Comparison of ENCODE assay signal across 16 mouse cellular contexts in genomic region chr5:119660526-119661410, GRCm38 (mm10). TPM values are rescaled to one million over a fixed set of nuclear protein-coding genes. Genes with fewer than 3 reads are reported as not detected.
DNase-seq lines count a peak whose midpoint lies in the region; ATAC-seq and TF ChIP-seq lines count a peak whose summit lies in the region.
"Had no signal": no experiment of that assay in that cellular context is flagged by ENCODE, and none has a peak within 500 bp of the region (broad histone marks: within the 10 kb centered on the region; RNA-seq: fewer than 3 reads in every experiment).

No protein-coding gene starts in this region.

- H3K36me3 ChIP-seq in hindbrain, postnatal 0 days (ENCODE audit: insufficient read depth, low read length): no peaks in the 10 kb centered on the region
- H3K36me3 ChIP-seq in hindbrain, embryonic 12.5 days: no peaks in the 10 kb centered on the region
- no peaks in the 10 kb centered on the region for H3K36me3 ChIP-seq in midbrain, postnatal 0 days (ENCODE audit: insufficient read depth, low read length)
- H3K36me3 ChIP-seq in midbrain, embryonic 15.5 days (replicated peaks): no peaks in the 10 kb centered on the region
- H3K36me3 ChIP-seq in embryonic facial prominence, embryonic 11.5 days (replicated peaks; ENCODE audit: control insufficient read depth, insufficient read depth, low read depth, low read length): no peaks in the 10 kb centered on the region
- no peaks in the 10 kb centered on the region for H3K36me3 ChIP-seq in liver, embryonic 14.5 days (replicated peaks; ENCODE audit: control insufficient read depth, insufficient read depth, low read depth)

- H3K4me1 ChIP-seq in hindbrain, postnatal 0 days (ENCODE audit: insufficient read depth, low read length): no peaks in the 10 kb centered on the region
- 0 out of 2 replicates have a peak, but pooled peaks cover 3% of the 10 kb centered on the region for H3K4me1 ChIP-seq in hindbrain, embryonic 12.5 days
- H3K4me1 ChIP-seq in midbrain, postnatal 0 days (ENCODE audit: insufficient read depth, low read length): no peaks in the 10 kb centered on the region
- H3K4me1 ChIP-seq in midbrain, embryonic 15.5 days: 0 out of 2 replicates have a peak, but pooled peaks cover 2% of the 10 kb centered on the region
- no peaks in the 10 kb centered on the region for H3K4me1 ChIP-seq in embryonic facial prominence, embryonic 11.5 days (ENCODE audit: control insufficient read depth, insufficient read depth, low read length)
- no peaks in the 10 kb centered on the region for H3K4me1 ChIP-seq in liver, embryonic 14.5 days (replicated peaks; ENCODE audit: control insufficient read depth in 2 of 2, insufficient read depth in 2 of 2, low read length in 1 of 2)

- H3K9ac ChIP-seq in hindbrain, postnatal 0 days (replicated peaks; ENCODE audit: low read length): no peak overlapping the region
- no peak overlapping the region for H3K9ac ChIP-seq in hindbrain, embryonic 12.5 days
- H3K9ac ChIP-seq in midbrain, postnatal 0 days (replicated peaks; ENCODE audit: low read length, poor library complexity, severe bottlenecking): no peak overlapping the region
- no peak overlapping the region for H3K9ac ChIP-seq in midbrain, embryonic 15.5 days
- H3K9ac ChIP-seq in embryonic facial prominence, embryonic 11.5 days (replicated peaks; ENCODE audit: low read length): no peak overlapping the region
- no peak overlapping the region for H3K9ac ChIP-seq in liver, embryonic 14.5 days (replicated peaks)

- peaks cover 90% of the 10 kb centered on the region for H3K27me3 ChIP-seq in hindbrain, postnatal 0 days (ENCODE audit: insufficient read depth, low read length)
- peaks cover 98% of the 10 kb centered on the region for H3K27me3 ChIP-seq in hindbrain, embryonic 12.5 days
- H3K27me3 ChIP-seq in midbrain, postnatal 0 days (ENCODE audit: insufficient read depth, low read length): peaks cover 80% of the 10 kb centered on the region
- peaks cover 90% of the 10 kb centered on the region for H3K27me3 ChIP-seq in midbrain, embryonic 15.5 days (replicated peaks)
- H3K27me3 ChIP-seq in embryonic facial prominence, embryonic 11.5 days (ENCODE audit: control insufficient read depth, insufficient read depth, low read length): peaks cover 64% of the 10 kb centered on the region
- H3K27me3 ChIP-seq in liver, embryonic 14.5 days (ENCODE audit: control insufficient read depth, insufficient read depth, low read length): peaks cover 69% of the 10 kb centered on the region

- H3K9me3 ChIP-seq in hindbrain, postnatal 0 days (ENCODE audit: low read length): no peaks in the 10 kb centered on the region
- H3K9me3 ChIP-seq in hindbrain, embryonic 12.5 days (replicated peaks): no peaks in the 10 kb centered on the region
- no peaks in the 10 kb centered on the region for H3K9me3 ChIP-seq in midbrain, postnatal 0 days (ENCODE audit: low read length)
- no peaks in the 10 kb centered on the region for H3K9me3 ChIP-seq in midbrain, embryonic 15.5 days
- H3K9me3 ChIP-seq in embryonic facial prominence, embryonic 11.5 days (replicated peaks; ENCODE audit: control insufficient read depth, low read length): no peaks in the 10 kb centered on the region
- H3K9me3 ChIP-seq in liver, embryonic 14.5 days (ENCODE audit: control insufficient read depth, low read length): no peaks in the 10 kb centered on the region

- no peak overlapping the region for H3K4me3 ChIP-seq in hindbrain, postnatal 0 days (ENCODE audit: low read length)
- H3K4me3 ChIP-seq in hindbrain, embryonic 12.5 days: no peak overlapping the region
- no peak overlapping the region for H3K4me3 ChIP-seq in midbrain, postnatal 0 days (ENCODE audit: low read depth, low read length)
- H3K4me3 ChIP-seq in midbrain, embryonic 15.5 days: no peak overlapping the region
- no peak overlapping the region for H3K4me3 ChIP-seq in embryonic facial prominence, embryonic 11.5 days (ENCODE audit: low read depth, low read length)
- no peak overlapping the region for H3K4me3 ChIP-seq in liver, embryonic 14.5 days (ENCODE audit: insufficient read depth in 1 of 2, low read depth in 2 of 2, low read length in 2 of 2)

- H3K4me2 ChIP-seq in hindbrain, postnatal 0 days (ENCODE audit: low read depth, low read length): no peak overlapping the region
- no peak overlapping the region for H3K4me2 ChIP-seq in hindbrain, embryonic 12.5 days (replicated peaks)
- H3K4me2 ChIP-seq in midbrain, postnatal 0 days (ENCODE audit: low read depth, low read length, poor library complexity, severe bottlenecking): no peak overlapping the region
- H3K4me2 ChIP-seq in midbrain, embryonic 15.5 days: no peak overlapping the region
- peak overlapping the region; percentile 19 for H3K4me2 ChIP-seq in embryonic facial prominence, embryonic 11.5 days (ENCODE audit: low read depth, low read length)
- peak overlapping the region; percentile 13; the same call in 1 of the 2 replicates for H3K4me2 ChIP-seq in liver, embryonic 14.5 days (ENCODE audit: low read depth)

- peak; percentile 14; the same call in 1 of the 2 replicates for TF ChIP-seq CTCF in hindbrain, postnatal 0 days (IDR thresholded peaks at IDR 0.05; ENCODE audit: low read depth)
- TF ChIP-seq CTCF in midbrain, postnatal 0 days (IDR thresholded peaks at IDR 0.05): peak; percentile 23
- TF ChIP-seq CTCF in liver, embryonic 14.5 days (IDR thresholded peaks at IDR 0.05; ENCODE audit: low read depth): peak; percentile 15; the same call in 1 of the 2 replicates

- H3K27ac ChIP-seq in hindbrain, postnatal 0 days: no peak overlapping the region
- H3K27ac ChIP-seq in hindbrain, embryonic 12.5 days: no peak overlapping the region
- H3K27ac ChIP-seq in midbrain, postnatal 0 days (ENCODE audit: low read depth, low read length): no peak overlapping the region
- no peak overlapping the region for H3K27ac ChIP-seq in midbrain, embryonic 15.5 days
- no peak overlapping the region for H3K27ac ChIP-seq in embryonic facial prominence, embryonic 11.5 days (replicated peaks; ENCODE audit: low read depth, low read length)
- H3K27ac ChIP-seq in liver, embryonic 14.5 days: no peak overlapping the region

- no peak for ATAC-seq in hindbrain, postnatal 0 days
- ATAC-seq in hindbrain, embryonic 12.5 days (ENCODE audit: low FRiP score): no peak
- ATAC-seq in midbrain, postnatal 0 days (ENCODE audit: low FRiP score): no peak
- ATAC-seq in midbrain, embryonic 15.5 days (replicated peaks): no peak
- ATAC-seq in embryonic facial prominence, embryonic 11.5 days (replicated peaks; ENCODE audit: insufficient number of reproducible peaks, low FRiP score, low TSS enrichment, low read depth): no peak
- ATAC-seq in liver, embryonic 14.5 days (ENCODE audit: insufficient read depth): no peak
- ATAC-seq: Patski had no signal

- WGBS in hindbrain, postnatal 0 days: 3% methylated on average over 25 of the region's 25 CpGs
- 2% methylated on average over 25 of the region's 25 CpGs for WGBS in hindbrain, embryonic 12.5 days
- 2% methylated on average over 25 of the region's 25 CpGs for WGBS in midbrain, postnatal 0 days
- WGBS in midbrain, embryonic 15.5 days: 2% methylated on average over 25 of the region's 25 CpGs
- WGBS in embryonic facial prominence, embryonic 11.5 days: under 1% methylated on average over 25 of the region's 25 CpGs
- WGBS in liver, embryonic 14.5 days (ENCODE audit: insufficient replicate concordance): 5% methylated on average over 25 of the region's 25 CpGs

- TF ChIP-seq EP300 in liver, embryonic 14.5 days (IDR thresholded peaks at IDR 0.05; ENCODE audit: low read depth): no peak

- DNase-seq in hindbrain, postnatal 0 days (ENCODE audit: low spot score): no peak
- DNase-seq in midbrain, postnatal 0 days (ENCODE audit: low spot score): no peak
- DNase-seq in embryonic facial prominence, embryonic 11.5 days (ENCODE audit: low spot score): no peak
- DNase-seq in liver, embryonic 14.5 days (ENCODE audit: low read depth in 3 of 3, low spot score in 3 of 3): no peak
- no peak for DNase-seq in heart, postnatal 4 days
- no peak for DNase-seq in c-Kit-positive CD71-positive TER-119-positive erythroid progenitor cells, embryonic 14.5 days (ENCODE audit: low spot score)
- DNase-seq: adrenal gland, postnatal 36 days; cerebellum, adult 18-20 months; kidney, postnatal 14 days; lung, adult 2 months; spleen, adult 18-20 months had no signal

RNA-seq across cellular contexts. Expression of gene Tbx3, which starts 9.7 kb away (rescaled TPM):
- 1.3 and 6.7 TPM in 2 replicates for total RNA-seq in hindbrain, postnatal 0 days (2014; rRNA removed)
- polyA plus RNA-seq in hindbrain, postnatal 0 days (2015; fragmentation: Nextera tagmentation; extraction: Ambion mirVana): 2.4 and 2.9 TPM in 2 replicates
- polyA plus RNA-seq in hindbrain, embryonic 12.5 days (2016; fragmentation: Nextera tagmentation; extraction: Ambion mirVana): 8.9 and 10.3 TPM in 2 replicates
- 1.1 and 3.9 TPM in 2 replicates for total RNA-seq in midbrain, postnatal 0 days (2014; rRNA removed)
- 2.0 and 4.0 TPM in 2 replicates for polyA plus RNA-seq in midbrain, postnatal 0 days (2015; fragmentation: Nextera tagmentation; extraction: Ambion mirVana)
- 2.9 and 4.7 TPM in 2 replicates for polyA plus RNA-seq in midbrain, embryonic 15.5 days (2015; fragmentation: Nextera tagmentation; extraction: Ambion mirVana)
- 36.9 and 39.8 TPM in 2 replicates for polyA plus RNA-seq in embryonic facial prominence, embryonic 11.5 days (2014; fragmentation: Nextera tagmentation; extraction: Ambion mirVana)
- polyA plus RNA-seq in liver, embryonic 14.5 days (2012; rRNA removed): 1.4 and 1.7 TPM in 2 replicates
- polyA plus RNA-seq in liver, embryonic 14.5 days (2014; fragmentation: Nextera tagmentation; extraction: Ambion mirVana): 2.0 and 2.4 TPM in 2 replicates
- 10 to 100 TPM; 14.4 to 15.8 TPM for total RNA-seq in heart, postnatal 4 days (2021)
- total RNA-seq: hematopoietic stem cell, adult 5-6 weeks; megakaryocyte-erythroid progenitor cell, adult 5-6 weeks had no signal
- polyA plus RNA-seq: Patski had no signal

Comparison
In these comparisons a context has a peak if more than half of its experiments do, and no peak if none do; other contexts are left out.
1. H3K4me2 ChIP-seq: peak in embryonic facial prominence, embryonic 11.5 days (single experiment) and liver, embryonic 14.5 days (single experiment); none in hindbrain, postnatal 0 days (single experiment), hindbrain, embryonic 12.5 days (single experiment), midbrain, postnatal 0 days (single experiment) and midbrain, embryonic 15.5 days (single experiment).
2. Peak in every context shown above with its lines, with median percentiles within 50 percentile points of each other: CTCF ChIP-seq.